Mouse (Mus musculus): Measurements from ENCODE around the gene Aif1l. TPM values are rescaled to one million over a fixed set of nuclear protein-coding genes. Genes with fewer than 3 reads are reported as not detected.
"Not testable (repeated sequence)": the region's sequence is repeated elsewhere in the genome, so short reads cannot be mapped to it uniquely, and the experiment has no call there.

Aif1l gene
- total RNA-seq (2021), result 1 to 10 TPM; 3.6 to 4.8 TPM
- long read RNA-seq, experiment 1, partial matches to known transcripts, result 0 of 4 reads
- long read RNA-seq, experiment 1, other reads (novel, unspliced or antisense), result 1 of 4 reads
- long read RNA-seq, experiment 2, transcript Aif1l-201 (6 exons, 3,117 nt), result major isoform, 5 of 6 reads
- long read RNA-seq, experiment 2, partial matches to known transcripts, result 0 of 6 reads
- long read RNA-seq, experiment 2, other reads (novel, unspliced or antisense), result 1 of 6 reads

DNA sequence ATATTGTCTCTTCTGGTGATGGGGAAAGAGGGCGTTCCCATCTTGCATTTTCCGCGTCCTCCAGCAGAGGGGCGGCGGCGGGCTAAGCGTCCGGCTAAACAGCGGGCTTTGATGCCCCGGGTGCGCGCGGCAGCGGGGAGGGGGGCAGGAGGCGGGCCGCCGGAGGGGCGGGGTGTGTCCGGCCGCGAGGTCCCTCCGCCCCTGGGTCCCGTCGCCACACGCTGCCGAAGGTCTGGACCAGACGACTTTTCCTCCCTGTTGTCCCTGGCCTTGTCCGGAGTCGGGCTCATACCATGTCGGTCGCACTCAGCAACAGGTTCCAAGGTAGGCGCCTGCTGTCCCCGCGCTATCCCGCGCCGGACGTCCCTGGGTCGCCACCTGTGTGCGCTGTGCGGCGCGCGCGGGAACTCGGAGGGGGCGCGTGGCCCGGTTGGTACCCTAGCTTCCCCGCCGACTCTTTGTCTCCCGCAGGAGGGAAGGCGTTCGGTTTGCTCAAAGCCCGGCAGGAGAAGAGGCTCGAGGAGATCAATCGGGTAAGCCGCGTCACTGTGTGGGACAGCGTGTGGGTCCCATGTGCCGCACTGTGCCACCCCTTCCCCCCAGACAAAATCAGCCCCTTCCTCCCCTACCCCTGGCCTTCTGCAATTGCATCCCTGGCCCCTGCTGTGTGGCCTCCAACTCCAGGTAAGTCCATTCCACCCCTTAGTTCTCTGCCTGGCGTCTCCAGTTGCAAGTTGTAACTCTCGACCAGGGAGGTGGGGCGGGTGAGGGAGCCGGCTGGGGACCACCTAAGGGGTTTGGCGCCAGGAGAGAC lies at the start of gene Aif1l:
Gene Aif1l, plus strand, starts transcription at position 82 of the 814 bp plus-strand sequence.
- peak; percentile 22 to 27 for DNase-seq (ENCODE audit: extremely low spot score in 1 of 2, low spot score in 2 of 2)
- TF ChIP-seq CTCF (IDR thresholded peaks at IDR 0.05), result peak; percentile 48
- intact Hi-C loops (cut with DNase I), result no loop called here
- H3K4me3 ChIP-seq, result peak within 1 kb of the TSS; percentile 52
- no peak within 1 kb of the TSS for H3K27ac ChIP-seq

DNA sequence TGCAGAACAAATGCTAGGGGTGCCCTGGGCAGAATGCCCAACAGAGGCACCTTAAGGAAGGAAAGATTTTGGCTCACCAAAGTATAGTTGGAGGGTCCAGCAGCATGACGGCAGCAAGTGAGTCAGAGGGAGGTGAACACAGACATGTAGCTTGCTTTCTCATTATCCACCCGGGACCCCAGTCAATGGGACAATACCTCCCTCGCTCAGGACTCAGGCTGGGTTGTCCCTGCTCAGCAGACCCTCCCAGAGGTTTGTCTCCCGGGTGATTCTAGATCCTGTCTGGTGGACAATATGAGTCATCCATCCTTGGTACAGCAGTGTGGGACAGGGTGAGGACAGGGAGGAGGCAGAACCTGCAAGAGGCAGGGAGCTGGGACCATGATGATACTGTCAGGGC lies 49.0 kb upstream of the Aif1l start:
- intact Hi-C loops (cut with DNase I), result no loop called here
- no peak for DNase-seq (ENCODE audit: extremely low spot score in 1 of 2, low spot score in 2 of 2)
- Histone ChIP-seq H3K4me3 (no peak overlapping the region), H3K27ac (no peak overlapping the region)
- no peak for TF ChIP-seq CTCF (IDR thresholded peaks at IDR 0.05)

DNA sequence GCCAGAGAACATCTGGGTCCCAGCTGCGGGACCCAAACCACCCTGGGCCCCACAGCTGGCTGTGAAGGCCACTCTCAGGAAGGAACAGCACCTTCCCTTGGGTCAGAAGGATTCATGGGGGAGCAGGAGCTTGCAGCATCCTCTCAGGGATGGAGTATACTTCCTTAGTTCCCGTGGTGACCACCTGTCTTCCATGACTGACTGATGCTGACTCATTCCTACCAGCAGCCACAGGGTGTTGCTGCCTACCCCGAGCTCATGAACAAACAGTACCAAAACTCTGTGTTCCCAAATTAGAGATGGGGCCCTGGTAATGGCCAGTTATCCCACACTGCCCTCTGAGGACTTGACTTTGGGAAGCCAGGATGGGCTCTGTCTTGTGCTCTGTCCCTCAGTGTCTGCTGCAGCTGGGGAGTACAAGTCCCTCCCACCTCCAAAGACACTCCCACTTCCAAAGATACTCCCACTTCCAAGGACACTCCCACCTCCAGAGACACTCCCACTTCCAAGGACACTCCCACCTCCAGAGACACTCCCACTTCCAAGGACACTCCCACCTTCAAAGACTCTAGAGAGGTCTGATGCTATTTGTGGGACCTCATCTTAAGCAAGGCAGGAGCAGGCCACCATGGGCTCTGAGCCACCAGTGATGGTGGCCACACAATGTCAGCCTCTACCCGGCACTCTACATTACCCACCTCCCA lies 48.1 kb upstream of the Aif1l start:
- intact Hi-C loops (cut with DNase I), result no loop called here
- no peak for DNase-seq (ENCODE audit: extremely low spot score in 1 of 2, low spot score in 2 of 2)
- Histone ChIP-seq H3K27ac (no peak overlapping the region), H3K4me3 (no peak overlapping the region)
- TF ChIP-seq CTCF (IDR thresholded peaks at IDR 0.05), result no peak

DNA sequence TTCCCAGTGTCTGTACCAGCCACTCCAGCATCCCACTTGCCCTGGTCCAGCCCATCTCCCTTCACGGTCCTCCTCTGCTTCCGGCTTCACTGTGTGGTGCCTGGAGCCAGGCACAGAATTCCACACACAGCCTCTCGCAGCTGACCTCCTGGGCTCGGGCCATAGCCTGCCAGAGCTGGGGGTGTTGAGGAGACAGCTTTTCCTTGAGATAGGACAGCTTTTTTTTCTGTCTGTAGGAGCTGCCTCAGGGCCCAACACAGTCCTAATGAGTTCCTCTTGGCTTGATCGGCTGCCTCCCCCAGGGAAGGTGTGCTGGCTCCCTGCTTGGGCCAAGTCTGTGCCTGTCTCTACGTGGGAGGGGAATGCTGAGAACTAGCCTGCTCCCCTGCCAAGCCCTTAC lies 45.9 kb upstream of the Aif1l start:
- Histone ChIP-seq H3K4me3 (no peak overlapping the region), H3K27ac (no peak overlapping the region)
- no peak for DNase-seq (ENCODE audit: extremely low spot score in 1 of 2, low spot score in 2 of 2)
- TF ChIP-seq CTCF (IDR thresholded peaks at IDR 0.05), result no peak
- intact Hi-C loops (cut with DNase I), result no loop called here

DNA sequence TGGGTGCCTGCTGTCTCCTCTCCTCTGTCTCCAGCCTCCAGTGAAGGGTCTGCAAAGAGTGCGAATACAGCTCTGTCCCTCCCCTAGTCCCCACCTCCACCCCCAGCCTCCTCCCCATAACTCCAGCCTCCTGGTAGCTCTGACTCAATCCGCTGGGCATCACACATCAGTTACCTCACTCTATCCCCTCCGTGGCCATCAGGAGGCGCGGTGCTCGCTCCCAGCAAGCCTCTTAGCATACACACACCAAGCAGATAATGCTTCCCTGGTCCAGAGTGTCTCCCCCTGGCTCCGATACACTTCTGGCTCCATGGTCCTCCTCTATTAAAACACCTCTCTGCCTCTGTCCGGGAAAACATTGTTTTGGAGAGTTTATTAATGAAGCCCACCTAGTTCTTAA lies 45.3 kb upstream of the Aif1l start:
- Histone ChIP-seq H3K4me3 (no peak overlapping the region), H3K27ac (no peak overlapping the region)
- DNase-seq (ENCODE audit: extremely low spot score in 1 of 2, low spot score in 2 of 2), result no peak
- intact Hi-C loops (cut with DNase I), result no loop called here
- peak; percentile 22 for TF ChIP-seq CTCF (IDR thresholded peaks at IDR 0.05)

DNA sequence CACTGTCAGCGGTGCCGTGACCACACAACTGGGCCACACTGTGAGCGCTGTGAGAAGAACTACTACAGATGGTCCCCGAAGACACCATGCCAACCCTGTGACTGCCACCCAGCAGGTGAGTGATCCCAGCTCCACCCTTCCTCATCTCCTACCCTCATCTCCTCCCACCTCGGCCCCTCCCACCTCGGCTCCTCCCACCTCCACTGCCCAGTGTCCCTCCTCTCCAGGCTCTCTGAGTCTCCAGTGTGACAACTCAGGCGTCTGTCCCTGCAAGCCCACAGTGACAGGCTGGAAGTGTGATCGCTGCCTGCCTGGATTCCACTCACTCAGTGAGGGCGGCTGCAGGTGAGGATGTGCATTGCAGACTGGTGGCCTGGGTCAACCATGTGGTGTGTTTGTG lies 44.3 kb upstream of the Aif1l start:
- no peak for TF ChIP-seq CTCF (IDR thresholded peaks at IDR 0.05)

DNA sequence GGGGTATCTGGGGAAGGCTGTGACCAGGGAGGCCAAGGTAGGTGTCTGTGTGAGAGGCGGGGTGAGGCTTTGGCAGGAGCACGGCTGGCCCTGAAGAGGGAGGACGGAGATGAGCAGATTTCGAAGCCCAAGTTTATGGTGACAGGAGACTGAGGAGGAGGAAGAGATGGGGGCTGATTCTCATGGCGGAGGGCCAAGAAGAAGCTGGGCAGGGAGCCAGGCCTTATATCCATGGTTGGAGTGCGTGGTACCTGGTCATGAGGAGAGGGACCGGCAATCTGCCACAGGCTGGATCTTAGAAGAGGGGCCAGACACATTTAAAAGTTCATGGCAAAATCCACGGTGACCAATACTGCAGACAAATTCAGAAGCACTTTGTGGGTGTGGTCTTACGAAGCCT lies 43.5 kb upstream of the Aif1l start:
- TF ChIP-seq CTCF (IDR thresholded peaks at IDR 0.05), result no peak
- Histone ChIP-seq H3K27ac (no peak overlapping the region), H3K4me3 (no peak overlapping the region)
- intact Hi-C loops (cut with DNase I), result no loop called here
- DNase-seq (ENCODE audit: extremely low spot score in 1 of 2, low spot score in 2 of 2), result peak in 1 of 2 experiments; percentile 51

More for the DNA sequence above, 44.3 kb upstream of the Aif1l start:
- H3K4me3 ChIP-seq, result no peak overlapping the region
- DNase-seq (ENCODE audit: extremely low spot score in 1 of 2, low spot score in 2 of 2), result no peak
- intact Hi-C loops (cut with DNase I), result no loop called here
- H3K27ac ChIP-seq, result no peak overlapping the region

DNA sequence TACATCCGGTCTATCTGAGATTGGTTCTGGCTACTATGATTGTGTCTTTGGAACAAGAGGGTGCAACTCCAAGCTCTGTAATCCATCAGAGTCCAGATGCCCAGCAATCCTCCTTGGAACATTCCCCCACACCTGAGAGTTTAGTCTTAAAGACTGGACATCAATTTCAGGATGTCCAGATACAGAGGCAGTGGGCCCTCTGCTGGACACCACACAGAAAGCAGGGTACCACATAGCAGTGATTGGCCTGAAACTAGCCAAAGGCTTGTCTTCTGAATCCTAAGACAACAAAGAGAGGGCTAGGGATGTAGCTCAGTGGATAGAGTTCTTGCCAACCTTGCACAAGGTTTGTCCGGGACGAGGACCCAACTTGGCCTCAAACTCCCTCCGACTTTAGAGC lies 37.4 kb upstream of the Aif1l start:
- peak; percentile 71 for TF ChIP-seq CTCF (IDR thresholded peaks at IDR 0.05)
- intact Hi-C loops (cut with DNase I), result loop anchor here (10.0 kb wide), 1 partner anchor 428 kb away; no protein-coding TSS in a partner anchor
- no peak overlapping the region for H3K4me3 ChIP-seq
- no peak overlapping the region for H3K27ac ChIP-seq
- no peak for DNase-seq (ENCODE audit: extremely low spot score in 1 of 2, low spot score in 2 of 2)

DNA sequence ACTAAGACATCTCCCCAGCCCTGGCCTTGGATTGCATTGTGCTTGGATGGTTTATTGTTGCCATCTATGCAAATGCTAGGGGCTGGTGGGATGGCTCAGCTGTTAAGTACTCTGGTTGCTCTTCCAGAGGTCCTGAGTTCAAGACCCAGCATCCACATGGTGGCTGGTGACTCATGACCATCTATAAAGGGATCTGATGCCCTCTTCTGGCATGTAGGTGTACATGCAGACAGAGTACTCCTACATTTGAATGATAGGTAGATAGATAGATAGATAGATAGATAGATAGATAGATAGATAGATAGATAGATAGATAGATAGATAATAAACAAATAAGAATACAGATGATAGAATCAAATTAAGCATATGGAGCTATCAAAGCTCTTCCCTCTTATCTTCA lies 35.7 kb upstream of the Aif1l start:
- not testable (repeated sequence) for DNase-seq (ENCODE audit: extremely low spot score in 1 of 2, low spot score in 2 of 2); H3K4me3 ChIP-seq; H3K27ac ChIP-seq
- intact Hi-C loops (cut with DNase I), result loop anchor here (2.0 to 10.0 kb wide), 2 partner anchors 227 to 429 kb away; no protein-coding TSS in a partner anchor
- TF ChIP-seq CTCF (IDR thresholded peaks at IDR 0.05), result peak; percentile 45

DNA sequence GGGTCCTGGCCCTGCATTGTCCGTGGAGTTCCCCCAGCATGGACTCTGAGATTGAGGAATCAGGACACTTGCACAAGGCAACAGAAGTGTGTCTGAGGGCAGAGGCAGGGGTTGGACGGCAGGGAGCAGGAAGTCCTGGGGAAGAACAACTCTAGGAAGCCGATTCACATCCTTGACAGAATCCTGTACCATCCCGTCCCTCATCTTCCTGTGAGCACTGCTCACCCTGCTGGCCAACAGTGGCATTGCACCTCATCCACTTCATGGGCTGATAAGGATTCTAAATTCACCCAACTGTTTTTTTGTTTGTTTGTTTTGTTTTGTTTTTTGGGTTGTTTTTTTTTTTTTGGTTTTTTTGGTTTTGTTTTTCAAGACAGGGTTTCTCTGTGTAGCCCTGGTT lies 34.8 kb upstream of the Aif1l start:
- Histone ChIP-seq H3K27ac (no peak overlapping the region), H3K4me3 (no peak overlapping the region)
- DNase-seq (ENCODE audit: extremely low spot score in 1 of 2, low spot score in 2 of 2), result peak; percentile 65 to 81
- TF ChIP-seq CTCF (IDR thresholded peaks at IDR 0.05), result peak; percentile 97
- intact Hi-C loops (cut with DNase I), result loop anchor here (1.0 to 10.0 kb wide), 3 partner anchors 100 to 430 kb away; no protein-coding TSS in a partner anchor

DNA sequence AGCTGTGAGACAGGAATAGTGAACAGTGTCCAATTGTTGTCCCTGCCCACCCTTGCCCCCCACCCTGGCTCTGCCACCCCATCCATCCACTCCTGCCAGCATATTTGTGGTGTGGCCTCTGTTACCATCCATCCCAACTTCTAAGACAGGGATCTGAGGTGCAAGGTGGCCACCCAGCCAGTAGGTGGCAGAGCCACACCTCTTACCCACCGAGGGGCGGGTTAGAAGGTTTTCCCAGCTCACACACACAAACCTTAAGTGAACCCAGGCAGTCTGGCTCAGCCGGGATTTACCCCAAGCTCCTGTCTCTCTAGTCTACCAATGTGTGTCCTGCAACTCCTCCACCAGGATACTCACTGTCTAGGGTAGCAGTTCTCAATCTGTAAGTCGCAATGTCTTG lies 32.3 kb upstream of the Aif1l start:
- no peak overlapping the region for H3K27ac ChIP-seq
- intact Hi-C loops (cut with DNase I), result loop anchor here (2.0 to 10.0 kb wide), 3 partner anchors 55 to 433 kb away; no protein-coding TSS in a partner anchor
- no peak overlapping the region for H3K4me3 ChIP-seq
- TF ChIP-seq CTCF (IDR thresholded peaks at IDR 0.05), result peak; percentile 70
- DNase-seq (ENCODE audit: extremely low spot score in 1 of 2, low spot score in 2 of 2), result no peak

DNA sequence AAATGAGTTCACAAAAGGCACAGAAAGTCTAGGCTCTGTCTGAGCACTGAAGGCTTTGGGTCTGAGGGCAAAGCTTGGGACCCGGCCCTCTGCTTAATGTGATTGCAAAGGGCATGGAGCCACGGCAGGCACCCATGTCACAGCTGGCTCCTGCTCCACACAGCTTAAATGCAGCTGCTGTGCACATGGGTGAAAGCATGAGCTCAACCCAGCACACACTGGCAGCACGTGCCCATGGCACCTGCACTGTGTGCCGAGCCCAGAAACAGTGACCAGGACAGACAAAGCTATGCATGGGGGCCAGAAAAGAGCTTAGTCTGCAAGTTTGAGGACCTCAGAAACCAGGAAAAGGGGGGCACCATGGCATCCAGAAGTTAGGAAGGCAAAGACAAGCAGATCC lies 26.3 kb upstream of the Aif1l start:
- H3K4me3 ChIP-seq, result no peak overlapping the region
- DNase-seq (ENCODE audit: extremely low spot score in 1 of 2, low spot score in 2 of 2), result no peak
- intact Hi-C loops (cut with DNase I), result no loop called here
- no peak for TF ChIP-seq CTCF (IDR thresholded peaks at IDR 0.05)
- H3K27ac ChIP-seq, result no peak overlapping the region
